Mouse (Mus musculus): ENCODE results near the gene Gm28035.

GRCm38 (mm10) chr2:30251417-30252104 is 11.2 kb downstream of the Gm28035 start:
- TF ChIP-seq GATA1 (IDR thresholded peaks at IDR 0.05; ENCODE audit: borderline replicate concordance, low read length) (no peak), FLI1 (IDR thresholded peaks at IDR 0.05; ENCODE audit: low read length) (no peak)
